Mouse (Mus musculus) T-cell, adult 2 months (primary cell): ENCODE results near the gene Ndufb7.
"Not testable (repeated sequence)": the region's sequence is repeated elsewhere in the genome, so short reads cannot be mapped to it uniquely, and the experiment has no call there.

Experiments used
- DNase-seq: peaks from one replicate; pipeline ENCODE4 v3.0.0; 2022; ENCODE audit warnings: low spot score

The Ndufb7 gene

GRCm38 (mm10) chr8:83566469-83567395, at the start of gene Ndufb7:
Gene Ndufb7, plus strand, starts transcription at chr8:83566671.
- peak; percentile 93 for DNase-seq

GRCm38 (mm10) chr8:83520432-83520831, 46.0 kb upstream of the Ndufb7 start:
- no peak for DNase-seq

GRCm38 (mm10) chr8:83520907-83521306, 45.6 kb upstream of the Ndufb7 start:
- not testable (repeated sequence) for DNase-seq

GRCm38 (mm10) chr8:83521310-83521709, 45.2 kb upstream of the Ndufb7 start:
- no peak for DNase-seq

DNA sequence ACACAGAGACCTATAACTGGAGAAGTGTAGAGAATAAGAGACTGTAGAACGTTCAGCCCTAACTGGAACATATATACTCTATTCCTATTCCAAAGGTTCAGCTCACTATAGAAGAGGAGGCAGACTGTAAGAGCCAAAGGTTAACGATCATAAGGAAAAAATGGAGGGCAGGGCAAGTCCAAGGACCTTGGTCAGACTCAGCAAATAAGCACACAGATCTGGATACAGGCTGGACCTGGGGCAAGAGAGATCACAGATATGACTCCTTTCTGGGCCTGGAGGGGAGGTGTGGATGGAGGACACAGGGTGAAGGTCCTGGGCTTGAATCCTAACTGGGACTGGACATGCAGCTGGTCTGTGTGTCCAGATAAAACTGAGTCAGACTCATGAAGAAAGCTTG, 31.7 kb upstream of the Ndufb7 start:
- no peak for DNase-seq

DNA sequence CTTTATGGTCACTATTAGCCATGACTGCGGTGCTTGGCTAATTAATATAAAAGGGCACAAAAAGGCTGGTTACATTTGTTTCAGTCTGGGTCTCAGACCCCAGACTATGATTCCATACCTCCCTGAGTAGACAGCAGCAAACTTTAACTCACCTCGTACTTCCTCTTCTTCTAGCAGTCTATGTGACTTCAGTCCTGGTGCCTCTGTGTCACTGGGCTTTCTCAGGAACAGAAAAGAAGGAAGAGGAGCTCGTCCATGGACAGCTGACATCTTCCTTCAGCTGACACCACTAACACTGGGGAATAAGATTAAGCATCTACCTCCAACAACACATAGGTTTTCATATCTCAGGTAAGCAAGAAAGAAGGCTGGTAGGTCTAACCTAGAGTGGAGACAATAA, 30.7 kb upstream of the Ndufb7 start, which contains the start of gene Olfr370:
Olfr370 (plus strand) TSS at position 45 of the 400 bp plus-strand sequence.
- DNase-seq: no peak

GRCm38 (mm10) chr8:83562669-83563068, 3.8 kb upstream of the Ndufb7 start:
- DNase-seq: no peak

DNA sequence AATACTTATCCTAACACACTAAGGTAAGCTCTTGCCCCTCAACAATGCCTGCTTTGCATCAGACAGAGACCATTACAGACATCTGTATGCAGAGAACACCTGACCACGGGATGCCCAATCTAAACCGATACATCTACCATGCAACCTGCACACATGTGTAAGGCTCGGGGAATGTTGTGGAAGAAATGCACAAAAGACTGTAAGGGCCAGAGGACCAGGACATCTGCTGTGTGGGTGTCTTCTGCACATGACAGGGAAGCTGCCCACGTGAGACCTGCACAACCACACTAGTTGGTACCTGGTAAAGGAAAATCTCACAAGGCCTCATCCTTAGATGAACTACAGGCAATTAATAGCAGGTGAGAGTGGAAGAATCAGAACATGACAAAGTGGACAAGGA, 3.2 kb upstream of the Ndufb7 start:
- DNase-seq: no peak

- no peak for DNase-seq
These were observed 618 bp upstream of the Ndufb7 start for GRCm38 (mm10) chr8:83565731-83566375.

- DNase-seq: no peak
These were observed 1.2 kb downstream of the Ndufb7 start for GRCm38 (mm10) chr8:83567668-83568067.

GRCm38 (mm10) chr8:83568128-83568527, 1.7 kb downstream of the Ndufb7 start:
- DNase-seq: no peak

- DNase-seq: no peak
These were observed 2.3 kb downstream of the Ndufb7 start for GRCm38 (mm10) chr8:83568755-83569154.

GRCm38 (mm10) chr8:83569165-83569564, 2.7 kb downstream of the Ndufb7 start:
- DNase-seq: no peak

- DNase-seq: no peak
These were observed 4.0 kb downstream of the Ndufb7 start for GRCm38 (mm10) chr8:83570272-83571000.

DNA sequence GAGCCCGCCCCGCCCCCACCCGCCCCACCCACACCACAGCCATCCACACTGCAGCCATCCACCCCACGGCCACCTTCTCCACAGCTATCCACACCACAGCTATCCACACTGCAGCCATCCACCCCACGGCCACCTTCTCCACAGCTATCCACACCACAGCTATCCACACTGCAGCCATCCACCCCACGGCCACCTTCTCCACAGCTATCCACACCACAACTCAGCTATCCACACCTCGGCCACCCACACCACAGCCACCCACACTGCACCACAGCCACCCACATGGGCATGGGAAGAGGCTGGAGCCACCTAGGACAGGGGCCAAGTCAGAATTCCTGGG, 4.5 kb downstream of the Ndufb7 start:
- DNase-seq: not testable (repeated sequence)

GRCm38 (mm10) chr8:83571791-83572190, 5.3 kb downstream of the Ndufb7 start:
- no peak for DNase-seq

GRCm38 (mm10) chr8:83572246-83572812, 5.9 kb downstream of the Ndufb7 start:
- no peak for DNase-seq

DNA sequence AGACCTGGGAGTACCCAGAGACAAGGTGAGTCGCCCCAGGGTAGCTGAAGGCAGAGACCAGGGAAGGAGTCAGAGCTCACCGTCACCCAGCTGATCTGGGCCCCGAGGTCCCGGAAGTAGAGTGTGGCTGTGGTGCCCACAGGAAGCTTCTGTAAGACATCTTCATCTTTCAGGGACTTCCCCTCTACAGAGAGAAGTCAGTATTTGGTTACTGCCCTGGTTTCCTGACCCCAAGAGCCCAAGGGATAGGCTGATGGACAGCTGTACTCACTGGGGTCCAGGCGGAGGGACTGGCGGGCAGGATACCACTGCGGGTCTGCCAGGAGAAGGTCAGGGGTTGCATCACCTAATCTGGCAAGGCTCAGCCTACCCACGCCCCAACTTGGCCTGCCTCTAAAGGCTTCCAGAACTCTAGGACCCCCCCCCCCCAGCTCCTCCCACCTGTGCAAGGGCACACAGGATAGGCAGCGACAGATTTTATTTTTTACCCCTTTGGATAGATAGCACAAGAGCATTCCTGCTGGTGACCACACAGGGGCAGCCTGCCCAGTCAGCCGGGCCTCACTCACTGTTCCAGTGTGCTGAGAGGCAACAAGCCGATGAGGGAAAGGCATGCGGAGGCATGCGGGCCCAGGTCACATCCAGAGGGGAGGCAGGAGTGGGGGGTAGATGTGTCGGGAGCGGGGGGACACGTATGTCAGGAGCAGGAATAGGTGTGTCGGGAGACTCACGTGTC, 6.8 kb downstream of the Ndufb7 start:
- DNase-seq: peak; percentile 82

DNA sequence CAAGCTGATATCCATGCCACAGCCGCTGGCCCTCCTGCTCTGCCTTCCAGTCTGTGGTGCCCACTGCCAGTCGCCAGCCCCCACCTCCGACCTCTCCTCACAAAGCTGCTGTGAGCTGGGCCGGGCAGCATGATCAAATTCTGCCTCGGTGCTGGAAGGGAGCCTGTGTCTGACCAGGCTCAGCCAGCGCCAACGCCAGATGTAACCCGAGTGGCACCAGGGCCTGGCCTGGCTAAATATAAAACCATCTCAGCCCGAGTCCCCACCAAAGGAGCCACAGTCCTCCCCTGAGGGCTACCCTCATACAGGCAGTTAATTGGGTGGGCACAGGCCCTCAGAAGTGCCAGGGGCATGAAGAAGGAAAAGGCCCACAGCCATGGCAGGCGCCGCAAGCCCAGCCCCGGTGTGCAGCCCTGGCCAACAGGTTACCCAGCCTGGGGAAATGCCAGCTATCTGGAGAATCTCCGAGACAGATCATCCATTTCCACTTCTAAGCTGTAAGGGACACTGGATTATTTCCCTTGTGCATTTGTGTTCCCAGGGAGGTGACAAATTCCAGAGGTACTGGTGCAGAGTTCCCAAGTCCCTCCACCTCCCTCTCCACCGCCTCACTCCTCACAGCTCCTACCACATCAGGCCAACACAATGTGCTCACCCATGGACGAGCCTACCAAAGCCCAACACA, 8.3 kb downstream of the Ndufb7 start:
- DNase-seq: no peak

GRCm38 (mm10) chr8:83575561-83576515, 9.4 kb downstream of the Ndufb7 start:
- DNase-seq: no peak
